In genomic region chr2:109959407-109960075, GRCm38 (mm10) we compare ENCODE assay signal across 8 mouse cellular contexts. TPM values are rescaled to one million over a fixed set of nuclear protein-coding genes. Genes with fewer than 3 reads are reported as not detected.
DNase-seq lines count a peak whose midpoint lies in the region; ATAC-seq and TF ChIP-seq lines count a peak whose summit lies in the region.

No protein-coding gene starts in this region.

- no peak for TF ChIP-seq CTCF in heart, adult 2 months (IDR thresholded peaks at IDR 0.05)

- TF ChIP-seq POLR2A in heart, adult 2 months (IDR thresholded peaks at IDR 0.05; ENCODE audit: insufficient read depth, low read depth, low read length): no peak
- TF ChIP-seq POLR2A in limb, embryonic 14.5 days (IDR thresholded peaks at IDR 0.05; ENCODE audit: borderline replicate concordance, extremely low read depth, insufficient read depth, insufficient read length): no peak

- peak overlapping the region; percentile 17 for H3K27ac ChIP-seq in heart, adult 2 months
- no peak overlapping the region for H3K27ac ChIP-seq in forebrain, embryonic 11.5 days (ENCODE audit: low read depth, low read length)
- H3K27ac ChIP-seq in limb, embryonic 14.5 days (replicated peaks; ENCODE audit: low read depth, low read length): no peak overlapping the region; the same call in 1 of the 2 replicates

- H3K4me1 ChIP-seq in heart, adult 2 months (ENCODE audit: control insufficient read depth, insufficient read depth, low read length): peaks cover 9% of the 10 kb centered on the region
- H3K4me1 ChIP-seq in forebrain, embryonic 11.5 days (replicated peaks; ENCODE audit: control insufficient read depth, insufficient read depth, low read length): peaks cover 4% of the 10 kb centered on the region; the same call in 1 of the 2 replicates
- peaks cover 16% of the 10 kb centered on the region for H3K4me1 ChIP-seq in limb, embryonic 14.5 days (ENCODE audit: control insufficient read depth, insufficient read depth, low read length)

- H3K79me2 ChIP-seq in heart, adult 2 months (replicated peaks; ENCODE audit: control insufficient read depth, insufficient read depth, low read length): 0 out of 2 replicates have a peak, but pooled peaks cover 1% of the 10 kb centered on the region

- no peak overlapping the region for H3K4me2 ChIP-seq in forebrain, embryonic 11.5 days (ENCODE audit: low read depth, low read length, severe bottlenecking)
- no peak overlapping the region for H3K4me2 ChIP-seq in limb, embryonic 14.5 days (replicated peaks; ENCODE audit: low read depth, low read length, severe bottlenecking)

- peaks cover 4% of the 10 kb centered on the region for H3K36me3 ChIP-seq in heart, adult 2 months (ENCODE audit: control insufficient read depth, insufficient read depth, low read length)
- H3K36me3 ChIP-seq in forebrain, embryonic 11.5 days (ENCODE audit: control insufficient read depth, insufficient read depth, low read length): no peaks in the 10 kb centered on the region
- H3K36me3 ChIP-seq in limb, embryonic 14.5 days (ENCODE audit: control insufficient read depth, insufficient read depth, low read length): no peaks in the 10 kb centered on the region

- 62% methylated on average over 11 of the region's 11 CpGs for WGBS in heart, adult 2 months
- WGBS in forebrain, embryonic 11.5 days: 40% methylated on average over 11 of the region's 11 CpGs
- WGBS in limb, embryonic 14.5 days: 50% methylated on average over 11 of the region's 11 CpGs

- 0 out of 2 replicates have a peak overlapping the region, but pooled peaks have one; percentile 2 for H3K4me3 ChIP-seq in heart, adult 2 months
- no peak overlapping the region for H3K4me3 ChIP-seq in forebrain, embryonic 11.5 days (ENCODE audit: low read depth, low read length)
- H3K4me3 ChIP-seq in limb, embryonic 14.5 days (replicated peaks; ENCODE audit: low read length): no peak overlapping the region

- no peaks in the 10 kb centered on the region for H3K27me3 ChIP-seq in heart, adult 2 months (ENCODE audit: control insufficient read depth, insufficient read depth, low read length)
- H3K27me3 ChIP-seq in forebrain, embryonic 11.5 days (ENCODE audit: control insufficient read depth, insufficient read depth, low read length): peaks cover 39% of the 10 kb centered on the region
- no peaks in the 10 kb centered on the region for H3K27me3 ChIP-seq in limb, embryonic 14.5 days (ENCODE audit: control insufficient read depth, insufficient read depth, low read length)

- H3K9ac ChIP-seq in heart, adult 2 months (ENCODE audit: low read depth, low read length): no peak overlapping the region
- no peak overlapping the region for H3K9ac ChIP-seq in forebrain, embryonic 11.5 days (ENCODE audit: low read length)
- no peak overlapping the region for H3K9ac ChIP-seq in limb, embryonic 14.5 days (ENCODE audit: low read depth, low read length, severe bottlenecking)

- intact Hi-C loops in heart, adult 2 months (cut with DNase I): loop anchor here (5.0 kb wide), 1 partner anchor 42 kb away; the partner anchor contains the start of gene Lgr4

- no peak for TF ChIP-seq EP300 in heart, adult 2 months (IDR thresholded peaks at IDR 0.05; ENCODE audit: insufficient read depth, low read depth, low read length)

- no peaks in the 10 kb centered on the region for H3K9me3 ChIP-seq in forebrain, embryonic 11.5 days (ENCODE audit: control insufficient read depth, low read length)
- H3K9me3 ChIP-seq in limb, embryonic 14.5 days (ENCODE audit: control insufficient read depth, low read length): no peaks in the 10 kb centered on the region

- peak; percentile 14 to 32 for DNase-seq in heart, adult 2 months
- DNase-seq in heart, postnatal 4 days: no peak
- DNase-seq in Muller cell, postnatal 12 days (ENCODE audit: inconsistent ontology term): peak; percentile 51
- DNase-seq in forebrain, embryonic 11.5 days (ENCODE audit: low spot score): peak; percentile 58
- peak; percentile 28 for DNase-seq in limb, embryonic 14.5 days (ENCODE audit: low spot score)
- no peak for DNase-seq in left cerebral cortex, adult 18-20 months (ENCODE audit: low spot score in 2 of 2)
- no peak for DNase-seq in urinary bladder, postnatal 4 days (ENCODE audit: low spot score in 2 of 2)
- DNase-seq in ovary, postnatal 10 days (ENCODE audit: low spot score): no peak

- peak; percentile 47 for ATAC-seq in forebrain, embryonic 11.5 days (replicated peaks; ENCODE audit: low FRiP score)
- 0 out of 2 replicates have a peak, but pooled peaks have one; percentile 32 for ATAC-seq in limb, embryonic 14.5 days (ENCODE audit: low FRiP score, low read depth)

RNA-seq across cellular contexts. Expression of gene Lgr4, which starts 42.1 kb away (rescaled TPM):
- 10 to 100 TPM; 22.1 to 23.7 TPM for total RNA-seq in heart, adult 2 months (2021)
- polyA plus RNA-seq in heart, adult 2 months (2012; rRNA removed): 13.5 and 22.7 TPM in 2 replicates
- 10 to 100 TPM; 44.6 to 49.1 TPM for total RNA-seq in heart, postnatal 4 days (2021)
- polyA plus RNA-seq in forebrain, embryonic 11.5 days (2014; fragmentation: Nextera tagmentation; extraction: Ambion mirVana): 8.6 TPM in 2 replicates
- polyA plus RNA-seq in limb, embryonic 14.5 days (2012; rRNA removed): 32.3 and 41.2 TPM in 2 replicates
- polyA plus RNA-seq in limb, embryonic 14.5 days (2014; fragmentation: Nextera tagmentation; extraction: Ambion mirVana): 27.8 and 31.9 TPM in 2 replicates
- 10 to 100 TPM; 24.9 to 26.6 TPM for total RNA-seq in left cerebral cortex, adult 18-20 months (2021)

RNA-seq across cellular contexts. Expression of gene Ccdc34, which starts 58.1 kb away (rescaled TPM):
- total RNA-seq in heart, adult 2 months (2021): 1 to 10 TPM; 4.1 to 4.6 TPM
- 1.8 and 2.3 TPM in 2 replicates for polyA plus RNA-seq in heart, adult 2 months (2012; rRNA removed)
- 10 to 100 TPM; 25.8 to 27.3 TPM for total RNA-seq in heart, postnatal 4 days (2021)
- polyA plus RNA-seq in forebrain, embryonic 11.5 days (2014; fragmentation: Nextera tagmentation; extraction: Ambion mirVana): 59.4 and 60.4 TPM in 2 replicates
- 33.7 and 37.3 TPM in 2 replicates for polyA plus RNA-seq in limb, embryonic 14.5 days (2012; rRNA removed)
- 36.1 and 42.2 TPM in 2 replicates for polyA plus RNA-seq in limb, embryonic 14.5 days (2014; fragmentation: Nextera tagmentation; extraction: Ambion mirVana)
- 10 to 100 TPM; 11.0 to 11.6 TPM for total RNA-seq in left cerebral cortex, adult 18-20 months (2021)

Comparison
In these comparisons a context has a peak if more than half of its experiments do, and no peak if none do; other contexts are left out.
1. DNase-seq: peak in heart, adult 2 months (2 of 2), Muller cell, postnatal 12 days (single experiment), forebrain, embryonic 11.5 days (single experiment) and limb, embryonic 14.5 days (single experiment); none in heart, postnatal 4 days (single experiment), left cerebral cortex, adult 18-20 months (0 of 2), urinary bladder, postnatal 4 days (0 of 2) and ovary, postnatal 10 days (single experiment).